Mouse (Mus musculus) hindbrain, embryonic 11.5 days (tissue): ENCODE results near the gene Ikzf3. TPM values are rescaled to one million over a fixed set of nuclear protein-coding genes. Genes with fewer than 3 reads are reported as not detected.

ENCODE experiments used
- ATAC-seq: fragments of 200-750 bp; cut with Nextera tagmentation; 2 replicates; pipeline ENCODE4 v1.8.0; 2017; ENCODE audit warnings: mild to moderate bottlenecking, moderate TSS enrichment, moderate library complexity; ENCODE audit not compliant: low FRiP score
- DNase-seq: peaks from one replicate; pipeline ENCODE4 v3.0.0-alpha.2; 2015; ENCODE audit warnings: low spot score
- H3K27ac ChIP-seq: fragments of 300-500 bp; sonication (generic); 2 replicates; pipeline ENCODE4 v1.5.1; 2014; ENCODE audit warnings: mild to moderate bottlenecking, low read depth, low read length
- H3K27me3 ChIP-seq: fragments of 300-500 bp; sonication (generic); 2 replicates; pipeline ENCODE4 v1.6.1; 2014; ENCODE audit warnings: mild to moderate bottlenecking, low read length, moderate library complexity, mixed read lengths; ENCODE audit not compliant: control insufficient read depth, insufficient read depth
- H3K36me3 ChIP-seq: fragments of 300-500 bp; sonication (generic); 2 replicates; pipeline ENCODE4 v1.6.1; 2014; ENCODE audit warnings: mild to moderate bottlenecking, low read length, moderate library complexity, mixed read lengths; ENCODE audit not compliant: control insufficient read depth, insufficient read depth
- H3K4me1 ChIP-seq: fragments of 300-500 bp; sonication (generic); replicated peaks from 2 replicates; pipeline ENCODE4 v1.6.1; 2014; ENCODE audit warnings: low read length, mixed read lengths; ENCODE audit not compliant: control insufficient read depth, insufficient read depth
- H3K4me2 ChIP-seq: fragments of 300-500 bp; sonication (generic); replicated peaks from 2 replicates; pipeline ENCODE4 v1.6.1; 2014; ENCODE audit warnings: mild to moderate bottlenecking, low read depth, low read length
- H3K4me3 ChIP-seq: fragments of 300-500 bp; sonication (generic); 2 replicates; pipeline ENCODE4 v1.5.1; 2014; ENCODE audit warnings: low read depth, low read length
- H3K9ac ChIP-seq: fragments of 300-500 bp; sonication (generic); 2 replicates; pipeline ENCODE4 v1.6.1; 2014; ENCODE audit warnings: low read depth, low read length
- H3K9me3 ChIP-seq: fragments of 300-500 bp; sonication (generic); 2 replicates; pipeline ENCODE4 v1.6.1; 2016; ENCODE audit warnings: low read length; ENCODE audit not compliant: control insufficient read depth
- WGBS: fragments of 180-500 bp; shearing (Covaris S2); extraction: QIAGEN DNeasy Blood & Tissue Kit; methylation state at CpG from one replicate; pipeline ENCODE4 v1.1.7; 2014; 5-methylcytosine and 5-hydroxymethylcytosine counted together
- polyA plus RNA-seq: library from polyadenylated mRNA; unstranded; fragments of >200 nt; fragmentation: Nextera tagmentation; extraction: Ambion mirVana; gene quantifications from 2 replicates; pipeline ENCODE4 v1.2.1, GENCODE M21; 2014

Gene Ikzf3
- polyA plus RNA-seq, 1 experiment from 2014 or later: 0.60 TPM

- H3K4me2 ChIP-seq: no peak overlapping the region
- H3K4me3 ChIP-seq: no peak overlapping the region
- H3K27ac ChIP-seq: no peak overlapping the region
- H3K36me3 ChIP-seq: no peaks in the 10 kb centered on the region
- no peak for DNase-seq
- WGBS: 96% methylated on average over 2 of the region's 2 CpGs
- H3K27me3 ChIP-seq: no peaks in the 10 kb centered on the region
- H3K9ac ChIP-seq: no peak overlapping the region
- ATAC-seq: no peak
- no peaks in the 10 kb centered on the region for H3K9me3 ChIP-seq
- no peaks in the 10 kb centered on the region for H3K4me1 ChIP-seq
Observed at GRCm38 (mm10) chr11:98485749-98486148, 60.1 kb downstream of the Ikzf3 start.

DNA sequence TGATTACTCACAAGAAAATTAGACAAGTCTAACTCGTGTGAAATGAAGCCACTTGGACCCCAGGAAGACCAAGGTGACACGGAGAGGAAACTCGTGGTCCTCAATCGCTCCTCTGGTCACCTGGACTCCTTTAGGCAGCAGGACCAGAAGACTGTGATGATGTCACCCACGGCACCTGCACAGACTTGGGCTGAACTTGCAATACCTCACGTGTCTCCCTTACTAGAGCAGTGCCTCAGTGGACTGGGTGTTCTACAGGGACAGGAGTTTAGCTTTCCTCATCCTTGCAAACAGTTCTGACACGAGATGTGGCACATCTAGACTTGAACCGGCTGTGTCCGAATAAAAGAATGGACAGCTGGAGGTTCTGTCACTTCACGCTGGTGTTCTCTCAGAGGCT lies 63.8 kb downstream of the Ikzf3 start:
- 83% methylated on average over 10 of the region's 10 CpGs for WGBS
- H3K4me1 ChIP-seq: no peaks in the 10 kb centered on the region
- ATAC-seq (no peak), DNase-seq (no peak)
- no peaks in the 10 kb centered on the region for H3K27me3 ChIP-seq
- H3K9ac ChIP-seq: no peak overlapping the region
- no peaks in the 10 kb centered on the region for H3K9me3 ChIP-seq
- H3K4me2 ChIP-seq: no peak overlapping the region
- H3K36me3 ChIP-seq: no peaks in the 10 kb centered on the region
- H3K4me3 ChIP-seq: no peak overlapping the region
- H3K27ac ChIP-seq: no peak overlapping the region

GRCm38 (mm10) chr11:98481231-98481630 lies 64.6 kb downstream of the Ikzf3 start:
- 73% methylated on average over 6 of the region's 6 CpGs for WGBS
- no peaks in the 10 kb centered on the region for H3K27me3 ChIP-seq
- H3K9ac ChIP-seq: no peak overlapping the region
- H3K36me3 ChIP-seq: no peaks in the 10 kb centered on the region
- H3K4me2 ChIP-seq: no peak overlapping the region
- ATAC-seq (no peak), DNase-seq (no peak)
- no peak overlapping the region for H3K4me3 ChIP-seq
- no peaks in the 10 kb centered on the region for H3K9me3 ChIP-seq
- H3K4me1 ChIP-seq: no peaks in the 10 kb centered on the region
- H3K27ac ChIP-seq: no peak overlapping the region

GRCm38 (mm10) chr11:98479940-98480497 lies 65.8 kb downstream of the Ikzf3 start:
- DNase-seq (no peak), ATAC-seq (no peak)
- no peak overlapping the region for H3K4me2 ChIP-seq
- no peak overlapping the region for H3K4me3 ChIP-seq
- H3K27ac ChIP-seq: no peak overlapping the region
- no peak overlapping the region for H3K9ac ChIP-seq
- no peaks in the 10 kb centered on the region for H3K9me3 ChIP-seq
- H3K36me3 ChIP-seq: no peaks in the 10 kb centered on the region
- H3K4me1 ChIP-seq: no peaks in the 10 kb centered on the region
- H3K27me3 ChIP-seq: no peaks in the 10 kb centered on the region
- WGBS: 84% methylated on average over 12 of the region's 12 CpGs

DNA sequence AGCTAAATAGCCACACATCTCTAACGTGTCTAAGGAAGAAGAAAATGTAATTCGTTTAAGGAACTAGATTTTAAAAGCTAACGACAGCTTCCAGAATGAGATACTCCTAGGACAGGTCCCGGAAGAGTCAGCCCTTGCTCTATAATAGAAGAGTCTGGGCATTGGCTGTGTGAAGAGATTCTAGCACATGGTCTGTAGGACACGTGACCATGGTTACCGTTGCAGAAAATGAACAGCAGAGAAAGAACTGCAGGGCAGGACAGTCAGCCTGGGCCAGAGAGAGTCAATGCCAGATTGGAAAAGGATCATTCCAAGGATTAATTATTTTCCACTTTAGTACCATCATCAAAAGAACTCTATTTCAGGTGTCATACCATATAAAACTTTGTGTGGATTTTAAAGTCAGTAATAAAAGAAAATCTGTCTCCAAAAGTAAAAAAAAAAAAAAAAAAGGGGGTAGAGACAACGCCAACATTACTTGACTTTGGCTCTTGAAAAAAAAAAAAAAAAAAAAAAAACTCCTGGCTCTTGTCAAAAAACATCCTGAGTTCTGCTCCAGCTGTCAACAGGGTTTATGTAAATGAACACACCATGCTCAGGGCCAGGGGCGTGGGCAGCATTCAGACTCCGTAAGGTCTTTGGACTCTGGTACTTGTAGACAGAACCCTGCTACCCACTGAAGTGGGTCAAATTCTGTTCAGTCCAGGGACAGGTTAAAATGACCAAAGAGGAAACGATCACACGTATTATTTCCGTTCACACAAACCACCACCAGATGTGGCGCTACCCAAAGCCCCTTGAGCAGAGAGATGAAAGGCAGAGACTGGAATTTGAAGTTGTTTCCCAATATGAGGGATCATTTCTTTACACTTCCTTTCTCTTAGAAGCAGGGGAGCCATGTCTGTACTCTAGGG lies 66.5 kb downstream of the Ikzf3 start:
- H3K4me2 ChIP-seq: no peak overlapping the region
- no peaks in the 10 kb centered on the region for H3K36me3 ChIP-seq
- H3K27ac ChIP-seq: no peak overlapping the region
- H3K4me3 ChIP-seq: no peak overlapping the region
- 82% methylated on average over 13 of the region's 13 CpGs for WGBS
- no peaks in the 10 kb centered on the region for H3K4me1 ChIP-seq
- H3K9me3 ChIP-seq: no peaks in the 10 kb centered on the region
- DNase-seq: no peak
- H3K27me3 ChIP-seq: no peaks in the 10 kb centered on the region
- ATAC-seq: no peak
- H3K9ac ChIP-seq: no peak overlapping the region

DNA sequence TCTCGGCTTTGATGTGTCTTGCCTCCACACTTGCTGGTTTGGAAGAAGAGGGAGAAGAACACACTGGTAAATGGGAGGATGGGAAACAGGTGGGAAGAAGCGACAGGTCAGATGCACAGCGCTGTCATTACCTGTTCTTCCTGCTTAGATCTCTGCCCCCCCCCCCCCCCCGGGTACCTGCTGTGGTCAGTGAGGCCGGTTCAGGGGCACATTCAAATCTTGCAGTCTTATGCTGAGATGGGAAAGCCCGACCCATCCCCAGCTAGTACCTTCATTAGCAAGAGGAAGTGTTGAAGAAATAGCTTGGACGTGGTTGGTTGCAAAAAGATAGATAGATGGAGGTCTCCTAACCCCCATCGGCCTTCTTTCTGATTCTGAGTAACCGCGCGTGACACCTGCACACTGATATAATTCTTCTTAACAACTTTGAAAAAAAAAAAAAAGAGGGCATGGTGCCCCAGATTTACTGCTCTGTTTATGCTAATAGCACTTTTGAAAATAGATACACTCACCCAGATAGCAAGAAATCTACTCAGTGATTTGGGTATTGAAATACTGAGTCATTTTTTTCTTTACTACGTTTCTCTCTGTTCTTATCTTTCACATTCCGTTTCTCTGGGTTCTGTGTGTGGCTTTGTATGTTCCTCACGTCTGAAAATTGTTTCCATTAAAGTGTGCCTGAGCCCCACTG lies 68.7 kb downstream of the Ikzf3 start:
- no peak overlapping the region for H3K9ac ChIP-seq
- H3K4me1 ChIP-seq: no peaks in the 10 kb centered on the region
- ATAC-seq (no peak), DNase-seq (no peak)
- H3K27ac ChIP-seq: no peak overlapping the region
- no peaks in the 10 kb centered on the region for H3K9me3 ChIP-seq
- 69% methylated on average over 14 of the region's 14 CpGs for WGBS
- H3K4me2 ChIP-seq: no peak overlapping the region
- no peaks in the 10 kb centered on the region for H3K27me3 ChIP-seq
- no peak overlapping the region for H3K4me3 ChIP-seq
- H3K36me3 ChIP-seq: no peaks in the 10 kb centered on the region

- no peak for DNase-seq
Observed at GRCm38 (mm10) chr11:98476434-98476807, 69.4 kb downstream of the Ikzf3 start.

GRCm38 (mm10) chr11:98475630-98476433 lies 70.0 kb downstream of the Ikzf3 start:
- Histone ChIP-seq H3K27ac (no peak overlapping the region), H3K9me3 (no peaks in the 10 kb centered on the region), H3K27me3 (no peaks in the 10 kb centered on the region), H3K4me1 (no peaks in the 10 kb centered on the region), H3K4me2 (no peak overlapping the region), H3K36me3 (no peaks in the 10 kb centered on the region), H3K4me3 (no peak overlapping the region), H3K9ac (no peak overlapping the region)
- no peak for DNase-seq
- ATAC-seq: no peak
- WGBS: 89% methylated on average over 9 of the region's 9 CpGs

More at GRCm38 (mm10) chr11:98476434-98476807, 69.4 kb downstream of the Ikzf3 start:
- WGBS: 92% methylated on average over 4 of the region's 4 CpGs
- Histone ChIP-seq H3K9me3 (no peaks in the 10 kb centered on the region), H3K9ac (no peak overlapping the region), H3K27me3 (no peaks in the 10 kb centered on the region), H3K4me1 (no peaks in the 10 kb centered on the region), H3K4me3 (no peak overlapping the region), H3K27ac (no peak overlapping the region), H3K4me2 (no peak overlapping the region), H3K36me3 (no peaks in the 10 kb centered on the region)
- ATAC-seq: no peak
